Mouse (Mus musculus) spleen, adult 2 months (tissue): ENCODE measurements around the gene Usp45. TPM values are rescaled to one million over a fixed set of nuclear protein-coding genes. Genes with fewer than 3 reads are reported as not detected.
"Not testable (repeated sequence)": the region's sequence is repeated elsewhere in the genome, so short reads cannot be mapped to it uniquely, and the experiment has no call there.

Experiments used
- DNase-seq, 2 experiments: peaks; one replicate each; pipeline versions ENCODE4 v3.0.0 to v3.0.0-alpha.2; 2012 to 2021; ENCODE audit warnings: low spot score in 2 of 2, low read depth in 1 of 2
- H3K27ac ChIP-seq: fragments of 200-500 bp; 2 replicates; pipeline ENCODE4 v1.5.1; 2012; ENCODE audit warnings: low read length, inconsistent platforms; ENCODE audit not compliant: insufficient read depth
- H3K27me3 ChIP-seq: fragments of 200-500 bp; 2 replicates; pipeline ENCODE4 v1.6.1; 2012; ENCODE audit warnings: mild to moderate bottlenecking, moderate library complexity, low read length, inconsistent platforms; ENCODE audit not compliant: control insufficient read depth, insufficient read depth
- H3K36me3 ChIP-seq: fragments of 200-500 bp; 2 replicates; pipeline ENCODE4 v1.6.1; 2012; ENCODE audit warnings: mild to moderate bottlenecking, low read length, inconsistent platforms; ENCODE audit not compliant: control insufficient read depth, insufficient read depth
- H3K4me1 ChIP-seq: fragments of 200-500 bp; 2 replicates; pipeline ENCODE4 v1.6.1; 2011; ENCODE audit warnings: inconsistent platforms; ENCODE audit not compliant: control insufficient read depth, insufficient read depth, insufficient read length
- H3K4me3 ChIP-seq: fragments of 200-500 bp; 2 replicates; pipeline ENCODE4 v1.5.1; 2011; ENCODE audit warnings: mild to moderate bottlenecking, inconsistent platforms; ENCODE audit not compliant: insufficient read depth, insufficient read length; ENCODE audit errors: extremely low read depth
- CTCF ChIP-seq: fragments of 200-500 bp; IDR thresholded peaks from 2 replicates; pipeline ENCODE4 v1.5.1; 2011; ENCODE audit warnings: mild to moderate bottlenecking, inconsistent platforms; ENCODE audit not compliant: insufficient read depth, insufficient read length, insufficient replicate concordance; ENCODE audit errors: extremely low read depth
- POLR2A ChIP-seq: fragments of 200-500 bp; IDR thresholded peaks from 2 replicates; pipeline ENCODE4 v1.6.1; 2011; ENCODE audit warnings: low read depth, low read length, inconsistent platforms
- WGBS: fragments of 180-500 bp; shearing (Covaris S2); methylation state at CpG from one replicate; pipeline ENCODE4 v1.1.7; 2018; 5-methylcytosine and 5-hydroxymethylcytosine counted together
- polyA plus RNA-seq: library from polyadenylated mRNA; depleted of rRNA; stranded (reverse); fragments of >200 nt; gene quantifications from 2 replicates; pipeline ENCODE4 v1.2.3, GENCODE M21; 2012; rRNA removed

Gene Usp45
- polyA plus RNA-seq, result 2.3 and 2.9 TPM in 2 replicates

- H3K36me3 ChIP-seq, result no peaks in the 10 kb centered on the region
- TF ChIP-seq POLR2A (no peak), CTCF (peak; percentile 77; the same call in 1 of the 2 replicates)
- H3K4me1 ChIP-seq, result no peaks in the 10 kb centered on the region
- no peaks in the 10 kb centered on the region for H3K27me3 ChIP-seq
- H3K4me3 ChIP-seq, result peak within 1 kb of the TSS; percentile 100
- peak within 1 kb of the TSS; percentile 1 for H3K27ac ChIP-seq
- 3% methylated on average over 17 of the region's 17 CpGs for WGBS
- DNase-seq, result peak; percentile 33 to 74
These were observed at the start of gene Usp45, which contains the start of gene Tstd3 for GRCm38 (mm10) chr4:21766863-21767304. Gene Usp45 (plus strand): TSS chr4:21767156. Gene Tstd3 (minus strand): TSS chr4:21767212.

DNA sequence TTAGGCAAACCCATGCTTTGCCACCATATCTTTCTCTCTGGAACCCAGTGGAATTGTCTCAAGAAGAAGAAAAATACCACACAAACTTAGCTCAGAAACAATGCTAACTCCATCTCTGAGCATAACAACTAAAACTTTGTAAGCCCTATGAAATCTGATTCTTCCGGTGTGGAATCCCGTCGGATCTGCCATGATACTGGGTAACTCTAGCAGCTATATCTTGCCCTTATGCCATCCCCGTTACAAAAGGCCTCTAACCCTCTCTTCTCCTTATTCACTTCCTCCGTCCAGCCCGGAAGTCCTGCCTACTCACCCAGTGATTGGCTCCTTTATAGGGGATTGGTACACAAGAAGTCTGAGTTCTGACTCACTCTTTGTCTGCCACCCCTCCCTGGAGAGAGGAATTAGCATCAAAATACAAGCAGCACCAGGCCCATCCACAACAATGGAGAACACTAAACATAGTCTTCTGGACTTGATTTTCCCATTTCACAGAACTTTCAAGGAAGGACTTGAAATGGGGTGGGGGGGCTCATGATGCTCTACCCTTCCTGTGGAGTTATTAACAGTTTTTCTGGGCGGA lies 44.1 kb upstream of the Usp45 start:
- Histone ChIP-seq H3K4me1 (no peaks in the 10 kb centered on the region), H3K36me3 (no peaks in the 10 kb centered on the region), H3K27ac (no peak overlapping the region), H3K4me3 (no peak overlapping the region), H3K27me3 (no peaks in the 10 kb centered on the region; the same call in 1 of the 2 replicates)
- WGBS, result 63% methylated on average over 7 of the region's 7 CpGs
- no peak for TF ChIP-seq POLR2A
- no peak for TF ChIP-seq CTCF
- no peak for DNase-seq

DNA sequence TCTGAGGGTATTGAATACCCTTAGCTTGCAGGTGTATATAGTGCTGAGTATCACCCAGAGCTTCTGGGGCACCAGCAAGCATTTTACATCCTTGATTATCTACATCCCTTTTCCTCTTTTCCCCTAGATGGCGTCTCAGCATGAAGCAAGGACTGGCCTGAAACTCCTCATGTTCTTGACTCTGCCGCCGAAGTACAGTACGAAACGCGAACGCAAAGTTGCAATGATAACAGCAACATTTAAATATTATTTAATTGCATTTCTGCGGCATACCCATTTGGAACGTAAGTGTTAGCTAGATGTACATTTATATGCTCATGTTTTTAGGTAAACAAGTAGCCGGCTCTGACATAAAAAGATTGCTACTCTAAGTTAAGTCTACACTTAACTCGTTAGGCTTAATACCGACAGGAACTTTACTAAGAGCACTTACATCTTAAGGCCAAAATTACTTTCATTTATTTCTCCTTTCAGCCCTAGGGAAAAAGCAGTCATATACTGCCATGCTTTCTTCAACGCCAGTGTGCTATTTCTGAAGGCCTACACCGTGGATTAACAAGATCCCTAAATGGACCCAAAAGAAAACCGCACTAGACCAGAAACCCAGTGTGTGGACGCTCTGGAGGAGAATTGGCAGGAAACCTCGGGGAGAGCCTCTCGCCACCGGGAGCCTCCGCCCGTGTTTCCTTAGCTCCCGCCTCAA lies 39.9 kb upstream of the Usp45 start:
- DNase-seq, result peak; percentile 11 to 52
- Histone ChIP-seq H3K36me3 (0 out of 2 replicates have a peak, but pooled peaks cover 1% of the 10 kb centered on the region), H3K27ac (peak overlapping the region; percentile 65; the same call in 1 of the 2 replicates), H3K4me3 (peak overlapping the region; percentile 84), H3K4me1 (no peaks in the 10 kb centered on the region; the same call in 1 of the 2 replicates), H3K27me3 (no peaks in the 10 kb centered on the region; the same call in 1 of the 2 replicates)
- peak; percentile 12; the same call in 1 of the 2 replicates for TF ChIP-seq CTCF
- TF ChIP-seq POLR2A, result no peak
- WGBS, result 1% methylated on average over 22 of the region's 22 CpGs

DNA sequence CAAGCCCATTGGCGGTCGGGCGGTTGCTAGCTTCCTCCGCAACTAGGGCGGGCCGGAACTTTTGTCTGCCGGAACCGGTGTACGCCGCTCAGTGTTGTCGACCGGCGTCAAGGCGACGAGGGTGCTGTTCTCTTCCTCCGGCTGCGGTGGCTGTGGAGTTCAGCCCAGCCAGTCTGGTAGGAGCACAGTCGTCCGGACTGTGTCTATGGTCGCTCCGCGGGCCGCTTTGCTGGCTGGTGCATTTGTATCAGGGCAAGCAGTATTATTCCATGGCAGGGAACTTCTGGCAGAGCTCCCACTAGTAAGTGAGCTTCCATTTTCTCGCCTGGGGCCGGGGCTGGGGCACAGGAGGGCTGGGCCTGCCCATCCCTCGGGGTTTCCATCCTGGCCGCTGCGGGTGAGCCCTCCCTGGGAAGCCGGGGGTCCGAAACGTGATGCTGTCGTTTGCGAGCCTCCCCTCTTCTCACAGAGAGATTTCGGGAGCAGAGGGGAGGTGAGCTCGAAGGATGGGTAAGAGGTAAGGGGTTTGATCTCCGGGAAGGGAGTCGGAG lies 39.3 kb upstream of the Usp45 start, which contains the start of gene Ccnc:
Ccnc (plus strand) TSS at position 87 of the 551 bp plus-strand sequence.
- TF ChIP-seq CTCF, result no peak
- peak; percentile 75 for TF ChIP-seq POLR2A
- Histone ChIP-seq H3K27me3 (no peaks in the 10 kb centered on the region; the same call in 1 of the 2 replicates), H3K36me3 (peaks cover 2% of the 10 kb centered on the region), H3K27ac (peak within 1 kb of the TSS; percentile 65), H3K4me3 (peak within 1 kb of the TSS; percentile 84), H3K4me1 (no peaks in the 10 kb centered on the region; the same call in 1 of the 2 replicates)
- peak; percentile 76 to 84 for DNase-seq
- under 1% methylated on average over 37 of the region's 37 CpGs for WGBS

DNA sequence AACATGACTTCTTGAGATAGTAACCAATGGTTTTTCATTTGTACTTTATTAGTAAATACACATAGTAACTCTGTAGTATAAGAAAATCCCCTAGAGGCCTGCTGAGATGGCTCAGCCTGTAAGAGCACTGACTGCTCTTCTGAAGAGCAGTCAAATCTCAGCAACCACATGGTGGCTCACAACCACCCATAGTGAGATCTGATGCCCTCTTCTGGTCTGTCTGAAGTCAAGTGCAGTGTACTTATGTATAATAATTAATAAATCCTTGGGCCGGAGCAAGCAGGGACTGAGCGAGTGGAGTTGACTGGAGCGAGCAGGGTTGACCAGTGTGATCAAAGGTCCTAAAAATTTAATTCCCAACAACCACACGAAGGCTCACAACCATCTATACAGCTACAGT lies 27.8 kb upstream of the Usp45 start:
- Histone ChIP-seq H3K4me1 (no peaks in the 10 kb centered on the region), H3K4me3 (no peak overlapping the region), H3K27me3 (no peaks in the 10 kb centered on the region), H3K36me3 (peaks cover 5% of the 10 kb centered on the region; the same call in 1 of the 2 replicates), H3K27ac (no peak overlapping the region)
- TF ChIP-seq POLR2A (no peak), CTCF (no peak)
- no peak for DNase-seq
- WGBS, result 89% methylated on average over 4 of the region's 4 CpGs

- not testable (repeated sequence) for H3K36me3 ChIP-seq, DNase-seq, H3K4me3 ChIP-seq, H3K27me3 ChIP-seq, H3K27ac ChIP-seq, H3K4me1 ChIP-seq
- WGBS, result 95% methylated on average over 8 of the region's 8 CpGs
These were observed 22.8 kb upstream of the Usp45 start for GRCm38 (mm10) chr4:21744142-21744541.

GRCm38 (mm10) chr4:21745723-21746122 lies 21.2 kb upstream of the Usp45 start:
- H3K4me3 ChIP-seq, result no peak overlapping the region
- TF ChIP-seq POLR2A (no peak), CTCF (no peak)
- no peaks in the 10 kb centered on the region for H3K4me1 ChIP-seq
- no peak overlapping the region for H3K27ac ChIP-seq
- peaks cover 6% of the 10 kb centered on the region for H3K36me3 ChIP-seq
- 90% methylated on average over 5 of the region's 5 CpGs for WGBS
- H3K27me3 ChIP-seq, result no peaks in the 10 kb centered on the region
- no peak for DNase-seq
